Mouse (Mus musculus): ENCODE measurements around the gene Sft2d1. TPM values are rescaled to one million over a fixed set of nuclear protein-coding genes. Genes with fewer than 3 reads are reported as not detected.

The Sft2d1 gene
- total and polyA plus RNA-seq, 3 experiments = 88.0 to 101 TPM; not detected in 1

- H3K27me3 ChIP-seq (ENCODE audit: control insufficient read depth in 1 of 2, insufficient read depth in 2 of 2, low read length in 2 of 2) = peaks cover 0 to under 1% of the 10 kb centered on the region in 2 experiments; a peak in 1 of 4 replicates
- H3K4me3 ChIP-seq (ENCODE audit: control insufficient read depth in 1 of 2, insufficient read depth in 1 of 2, low read depth in 2 of 2, low read length in 2 of 2) = no peak overlapping the region
- TF ChIP-seq GATA1 (IDR thresholded peaks at IDR 0.05; ENCODE audit: low read depth, low read length) = no peak
- TF ChIP-seq UBTF (IDR thresholded peaks at IDR 0.05; ENCODE audit: borderline replicate concordance, insufficient read depth, low read depth, low read length) = no peak
- TF ChIP-seq HCFC1 (IDR thresholded peaks at IDR 0.05; ENCODE audit: low read depth, low read length) = no peak
- TF ChIP-seq ZNF384 (IDR thresholded peaks at IDR 0.05; ENCODE audit: low read depth, low read length) = no peak
- no peak for TF ChIP-seq RAD21 (IDR thresholded peaks at IDR 0.05; ENCODE audit: low read depth, low read length)
- no peak for TF ChIP-seq MAFK (IDR thresholded peaks at IDR 0.05; ENCODE audit: borderline replicate concordance, low read depth, low read length)
- no peak for TF ChIP-seq MEF2A (IDR thresholded peaks at IDR 0.05; ENCODE audit: extremely low read depth, insufficient replicate concordance, low read depth, low read length, poor library complexity, severe bottlenecking)
- no peak for TF ChIP-seq MAZ (IDR thresholded peaks at IDR 0.05; ENCODE audit: low read depth, low read length)
- TF ChIP-seq TAL1 (IDR thresholded peaks at IDR 0.05; ENCODE audit: low read length) = no peak
- no peak for TF ChIP-seq JUND (IDR thresholded peaks at IDR 0.05; ENCODE audit: low read depth, low read length)
- no peak for TF ChIP-seq GABPA (IDR thresholded peaks at IDR 0.05; ENCODE audit: low read depth, low read length)
- TF ChIP-seq EP300 (IDR thresholded peaks at IDR 0.05; ENCODE audit: low read depth in 1 of 2, low read length in 2 of 2) = no peak
- TF ChIP-seq SIN3A (IDR thresholded peaks at IDR 0.05; ENCODE audit: low read length) = no peak
- TF ChIP-seq ELF1 (IDR thresholded peaks at IDR 0.05; ENCODE audit: low read depth, low read length) = no peak
- no peak for TF ChIP-seq USF1 (IDR thresholded peaks at IDR 0.05; ENCODE audit: low read depth, low read length)
- DNase-seq (ENCODE audit: low read depth, low spot score) = no peak
- no peaks in the 10 kb centered on the region for H3K79me2 ChIP-seq (ENCODE audit: control insufficient read depth, insufficient read depth, low read length, poor library complexity)
- no peak overlapping the region for H3K9ac ChIP-seq (ENCODE audit: control insufficient read depth, low read depth, low read length, poor library complexity, severe bottlenecking)
- peaks cover 0 to 3% of the 10 kb centered on the region in 2 experiments; a peak in 1 of 4 replicates for H3K4me1 ChIP-seq (ENCODE audit: control insufficient read depth in 1 of 2, insufficient read depth in 2 of 2, low read length in 2 of 2)
- H3K36me3 ChIP-seq (ENCODE audit: control insufficient read depth in 1 of 2, insufficient read depth in 2 of 2, low read length in 2 of 2) = no peaks in the 10 kb centered on the region; a peak in 1 of 4 replicates
- H3K27ac ChIP-seq (ENCODE audit: control insufficient read depth, low read depth, low read length) = no peak overlapping the region
- no peaks in the 10 kb centered on the region for H3K9me3 ChIP-seq (replicated peaks; ENCODE audit: insufficient read depth, low read length)
These were observed 59.8 kb downstream of the Sft2d1 start for GRCm38 (mm10) chr17:8370634-8371229.

- H3K79me2 ChIP-seq (ENCODE audit: control insufficient read depth, insufficient read depth, low read length, poor library complexity) = no peaks in the 10 kb centered on the region
- H3K9ac ChIP-seq (ENCODE audit: control insufficient read depth, low read depth, low read length, poor library complexity, severe bottlenecking) = peak overlapping the region; percentile 73
- peak overlapping the region; percentile 43 for H3K27ac ChIP-seq (ENCODE audit: control insufficient read depth, low read depth, low read length)
- H3K4me1 ChIP-seq (ENCODE audit: control insufficient read depth in 1 of 2, insufficient read depth in 2 of 2, low read length in 2 of 2) = peaks cover 0 to 3% of the 10 kb centered on the region in 2 experiments; a peak in 1 of 4 replicates
- TF ChIP-seq POLR2A (IDR thresholded peaks at IDR 0.05; ENCODE audit: control insufficient read depth in 1 of 2, insufficient read depth in 1 of 2, low read depth in 1 of 2, low read length in 2 of 2, poor library complexity in 1 of 2) (peak; percentile 48 to 63; a peak in 3 of 4 replicates), TBP (IDR thresholded peaks at IDR 0.05; ENCODE audit: low read depth, low read length) (no peak), USF1 (IDR thresholded peaks at IDR 0.05; ENCODE audit: low read depth, low read length) (peak; percentile 50), MAX (IDR thresholded peaks at IDR 0.05; ENCODE audit: low read length) (peak; percentile 42; the same call in 1 of the 2 replicates), ZNF384 (IDR thresholded peaks at IDR 0.05; ENCODE audit: low read depth, low read length) (no peak), USF2 (IDR thresholded peaks at IDR 0.05; ENCODE audit: borderline replicate concordance in 1 of 2, insufficient read depth in 1 of 2, low read depth in 1 of 2, low read length in 2 of 2) (no peak), ZMIZ1 (IDR thresholded peaks at IDR 0.05; ENCODE audit: low read depth, low read length) (no peak), SMC3 (IDR thresholded peaks at IDR 0.05; ENCODE audit: low read depth, low read length) (no peak), HCFC1 (IDR thresholded peaks at IDR 0.05; ENCODE audit: low read depth, low read length) (peak; percentile 29; the same call in 1 of the 2 replicates), E2F4 (IDR thresholded peaks at IDR 0.05; ENCODE audit: borderline replicate concordance, low read depth, low read length) (no peak), CHD2 (IDR thresholded peaks at IDR 0.05; ENCODE audit: low read length) (no peak), MAZ (IDR thresholded peaks at IDR 0.05; ENCODE audit: low read depth, low read length) (no peak), NELFE (IDR thresholded peaks at IDR 0.05; ENCODE audit: low read depth, low read length) (peak; percentile 43), TCF12 (IDR thresholded peaks at IDR 0.05; ENCODE audit: low read depth, low read length) (no peak), NRF1 (IDR thresholded peaks at IDR 0.05; ENCODE audit: insufficient read depth, low read depth, low read length, poor library complexity, severe bottlenecking) (no peak), MEF2A (IDR thresholded peaks at IDR 0.05; ENCODE audit: extremely low read depth, insufficient replicate concordance, low read depth, low read length, poor library complexity, severe bottlenecking) (no peak)
- no peaks in the 10 kb centered on the region for H3K27me3 ChIP-seq (ENCODE audit: control insufficient read depth in 1 of 2, insufficient read depth in 2 of 2, low read length in 2 of 2)
- H3K36me3 ChIP-seq (ENCODE audit: control insufficient read depth in 1 of 2, insufficient read depth in 2 of 2, low read length in 2 of 2) = no peaks in the 10 kb centered on the region; a peak in 1 of 4 replicates
- peak overlapping the region; percentile 48 to 56 for H3K4me3 ChIP-seq (ENCODE audit: control insufficient read depth in 1 of 2, insufficient read depth in 1 of 2, low read depth in 2 of 2, low read length in 2 of 2)
- H3K9me3 ChIP-seq (replicated peaks; ENCODE audit: insufficient read depth, low read length) = no peaks in the 10 kb centered on the region
- peak; percentile 84 for DNase-seq (ENCODE audit: low read depth, low spot score)
These were observed 60.9 kb downstream of the Sft2d1 start for GRCm38 (mm10) chr17:8371834-8372233.

Data from MEL (cell line).